Mouse (Mus musculus) olfactory bulb, adult 2 months (tissue): Measurements from ENCODE around the gene Car10.

Source experiments
- CTCF ChIP-seq: fragments of 200-500 bp; IDR thresholded peaks from 2 replicates; pipeline ENCODE4 v1.5.1; 2012; ENCODE audit warnings: low read depth, mild to moderate bottlenecking, low read length, moderate library complexity; ENCODE audit not compliant: insufficient read depth
- POLR2A ChIP-seq: fragments of 200-500 bp; IDR thresholded peaks from 2 replicates; pipeline ENCODE4 v1.6.1; 2012; ENCODE audit warnings: mild to moderate bottlenecking, low read depth, low read length, moderate library complexity; ENCODE audit not compliant: insufficient read depth

DNA sequence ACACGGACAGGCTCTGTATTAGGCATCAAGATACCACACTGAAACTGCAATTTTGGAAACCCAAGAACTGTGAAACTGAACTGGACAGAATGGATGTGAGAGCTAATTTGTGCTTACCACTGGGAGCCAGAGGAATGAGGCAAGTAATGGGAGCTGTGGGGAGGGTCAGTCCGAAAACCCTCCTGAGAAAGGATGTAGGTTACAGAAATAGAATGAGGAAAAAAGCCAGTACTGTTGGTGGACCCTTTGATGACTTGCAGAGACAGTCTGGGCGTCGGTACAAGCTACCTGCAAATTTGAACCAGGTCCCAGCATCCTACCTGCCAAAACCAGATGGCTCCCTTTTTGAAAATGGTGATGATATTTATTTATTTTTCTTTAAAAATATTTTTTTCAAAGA, 545.2 kb downstream of the Car10 start:
- no peak for TF ChIP-seq CTCF
- no peak for TF ChIP-seq POLR2A
